Mouse (Mus musculus): Measurements from ENCODE around the gene Iqca. TPM values are rescaled to one million over a fixed set of nuclear protein-coding genes. Genes with fewer than 3 reads are reported as not detected.

Gene Iqca
- polyA plus RNA-seq, 1 experiment from 2014 or later: 0.31 TPM

DNA sequence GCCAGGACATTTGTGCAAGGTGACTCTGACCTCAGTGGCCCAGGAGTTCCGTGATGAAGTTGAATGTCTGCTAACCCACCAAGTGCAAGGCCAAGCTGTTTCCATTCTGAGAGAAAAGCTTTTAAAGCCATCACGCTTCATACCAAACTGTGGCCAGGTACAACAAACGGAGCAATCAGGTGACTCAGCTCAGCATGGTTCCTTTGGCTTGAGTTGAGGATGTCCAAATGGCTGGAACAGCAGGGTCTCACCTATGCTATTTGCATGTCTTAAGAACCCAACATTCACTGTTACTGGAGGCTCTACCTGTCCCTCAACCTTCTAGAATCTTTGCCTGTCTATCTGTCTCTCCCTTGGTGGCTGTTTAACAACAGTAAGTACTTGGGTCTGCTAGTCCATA, 93.1 kb downstream of the Iqca start:
- Histone ChIP-seq H3K36me3 (ENCODE audit: control insufficient read depth, insufficient read depth, low read length) (no peaks in the 10 kb centered on the region), H3K27me3 (ENCODE audit: control insufficient read depth, insufficient read depth, low read length) (peaks cover 7% of the 10 kb centered on the region; the same call in 1 of the 2 replicates), H3K9me3 (ENCODE audit: control insufficient read depth, low read length) (no peaks in the 10 kb centered on the region), H3K9ac (ENCODE audit: low read depth, low read length) (no peak overlapping the region), H3K4me3 (ENCODE audit: low read length) (no peak overlapping the region), H3K4me2 (replicated peaks; ENCODE audit: low read depth, low read length) (no peak overlapping the region), H3K4me1 (ENCODE audit: control insufficient read depth, insufficient read depth, low read length) (0 out of 2 replicates have a peak, but pooled peaks cover 3% of the 10 kb centered on the region), H3K27ac (ENCODE audit: low read depth, low read length) (no peak overlapping the region)
- 75% methylated on average over 3 of the region's 3 CpGs for WGBS
- ATAC-seq (ENCODE audit: low FRiP score, low TSS enrichment): no peak

DNA sequence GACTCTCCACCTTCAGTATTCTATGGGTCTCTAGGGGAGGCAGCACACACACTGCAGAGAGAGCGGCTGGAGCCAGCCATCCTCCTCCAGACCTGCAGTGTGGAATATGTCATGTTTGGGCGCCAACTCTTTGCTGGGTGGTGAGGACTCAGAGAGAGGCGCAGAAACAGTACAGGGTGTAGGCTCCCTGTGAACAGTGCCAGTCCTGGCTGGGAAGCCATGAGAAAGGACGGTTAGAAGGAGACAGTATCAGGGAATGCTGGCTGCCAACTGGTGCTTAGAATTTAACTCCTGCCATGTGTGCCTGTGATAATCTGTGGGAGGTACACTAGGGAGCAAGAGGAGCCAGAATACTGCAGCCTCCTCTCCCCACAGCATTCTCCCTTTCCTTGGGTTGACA, 98.2 kb downstream of the Iqca start:
- Histone ChIP-seq H3K27ac (ENCODE audit: low read depth, low read length) (no peak overlapping the region), H3K9me3 (ENCODE audit: control insufficient read depth, low read length) (no peaks in the 10 kb centered on the region)
- 77% methylated on average over 4 of the region's 4 CpGs for whole genome bisulfite sequencing

DNA sequence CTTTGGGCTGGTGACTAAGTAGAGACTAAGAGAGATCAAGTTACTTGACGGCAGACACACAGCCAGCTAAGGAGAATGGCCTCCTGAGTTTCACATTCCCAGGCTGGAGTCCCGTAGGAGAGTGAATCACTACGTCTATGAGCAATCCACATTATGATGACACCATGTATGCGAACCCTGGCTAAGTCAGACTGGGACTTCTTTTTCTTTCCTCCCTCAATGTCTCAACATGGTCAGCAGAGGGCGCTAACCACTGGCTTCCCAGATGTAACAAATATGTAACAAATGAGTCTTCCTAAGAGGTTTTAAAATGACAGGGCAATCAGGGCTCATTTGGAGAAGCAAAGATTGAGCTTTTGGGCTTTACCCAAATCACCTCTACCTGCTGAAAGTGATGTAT, 101.9 kb downstream of the Iqca start:
- H3K4me2 ChIP-seq (replicated peaks; ENCODE audit: low read depth, low read length): no peak overlapping the region
- no peaks in the 10 kb centered on the region for H3K9me3 ChIP-seq (ENCODE audit: control insufficient read depth, low read length)
- H3K4me1 ChIP-seq (ENCODE audit: control insufficient read depth, insufficient read depth, low read length): peaks cover 9% of the 10 kb centered on the region
- WGBS: 14% methylated on average over 5 of the region's 5 CpGs
- H3K27ac ChIP-seq (ENCODE audit: low read depth, low read length): no peak overlapping the region
- 0 out of 2 replicates have a peak, but pooled peaks cover 3% of the 10 kb centered on the region for H3K27me3 ChIP-seq (ENCODE audit: control insufficient read depth, insufficient read depth, low read length)
- no peaks in the 10 kb centered on the region for H3K36me3 ChIP-seq (ENCODE audit: control insufficient read depth, insufficient read depth, low read length)
- no peak for ATAC-seq (ENCODE audit: low FRiP score, low TSS enrichment)
- H3K9ac ChIP-seq (ENCODE audit: low read depth, low read length): no peak overlapping the region
- no peak overlapping the region for H3K4me3 ChIP-seq (ENCODE audit: low read length)

More for the DNA sequence above, 98.2 kb downstream of the Iqca start:
- ATAC-seq (ENCODE audit: low FRiP score, low TSS enrichment): no peak
- Histone ChIP-seq H3K4me3 (ENCODE audit: low read length) (no peak overlapping the region), H3K36me3 (ENCODE audit: control insufficient read depth, insufficient read depth, low read length) (no peaks in the 10 kb centered on the region), H3K9ac (ENCODE audit: low read depth, low read length) (no peak overlapping the region), H3K27me3 (ENCODE audit: control insufficient read depth, insufficient read depth, low read length) (peaks cover 9% of the 10 kb centered on the region; the same call in 1 of the 2 replicates), H3K4me2 (replicated peaks; ENCODE audit: low read depth, low read length) (no peak overlapping the region), H3K4me1 (ENCODE audit: control insufficient read depth, insufficient read depth, low read length) (peaks cover 6% of the 10 kb centered on the region)

DNA sequence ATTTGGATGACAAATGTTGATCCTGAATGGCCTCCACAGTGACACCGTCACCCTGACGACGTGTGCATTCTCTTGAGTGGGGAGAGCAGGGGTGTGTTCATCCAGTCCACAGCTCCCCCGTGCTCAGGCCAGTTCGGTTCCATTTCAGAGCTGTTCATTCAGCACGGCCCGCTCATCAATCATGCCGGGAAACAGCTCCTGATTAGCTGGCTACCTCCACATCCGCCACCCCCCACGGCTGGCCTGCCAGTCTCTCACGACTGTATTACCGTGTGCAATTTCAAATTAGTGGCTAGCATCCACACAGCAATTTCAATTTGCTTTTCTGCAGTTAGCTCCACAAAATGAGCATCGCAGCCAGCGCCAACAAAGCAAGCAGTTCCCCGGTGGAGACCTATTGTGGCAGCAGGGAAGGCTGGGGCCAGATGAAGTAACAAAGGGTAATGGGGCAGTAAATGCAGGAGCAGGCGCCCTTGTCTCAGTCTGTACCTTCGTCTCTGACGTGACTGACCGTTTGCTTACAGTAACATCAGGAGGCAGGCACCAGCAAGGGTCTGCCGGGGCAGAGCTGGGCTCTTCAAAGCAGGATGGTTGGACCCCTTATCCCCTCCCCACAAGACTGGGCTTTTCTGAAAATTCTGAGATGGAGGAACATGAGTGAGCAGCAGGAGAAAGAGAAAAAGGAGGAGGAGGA, 103.0 kb downstream of the Iqca start:
- peaks cover 9% of the 10 kb centered on the region for H3K4me1 ChIP-seq (ENCODE audit: control insufficient read depth, insufficient read depth, low read length)
- 0 out of 2 replicates have a peak overlapping the region, but pooled peaks have one; percentile 23 for H3K4me2 ChIP-seq (replicated peaks; ENCODE audit: low read depth, low read length)
- 13% methylated on average over 20 of the region's 20 CpGs for WGBS
- H3K4me3 ChIP-seq (ENCODE audit: low read length): no peak overlapping the region
- 0 out of 2 replicates have a peak, but pooled peaks cover 2% of the 10 kb centered on the region for H3K27me3 ChIP-seq (ENCODE audit: control insufficient read depth, insufficient read depth, low read length)
- no peak for ATAC-seq (ENCODE audit: low FRiP score, low TSS enrichment)
- H3K9me3 ChIP-seq (ENCODE audit: control insufficient read depth, low read length): no peaks in the 10 kb centered on the region
- no peak overlapping the region for H3K27ac ChIP-seq (ENCODE audit: low read depth, low read length)
- no peaks in the 10 kb centered on the region for H3K36me3 ChIP-seq (ENCODE audit: control insufficient read depth, insufficient read depth, low read length)
- no peak overlapping the region for H3K9ac ChIP-seq (ENCODE audit: low read depth, low read length)

DNA sequence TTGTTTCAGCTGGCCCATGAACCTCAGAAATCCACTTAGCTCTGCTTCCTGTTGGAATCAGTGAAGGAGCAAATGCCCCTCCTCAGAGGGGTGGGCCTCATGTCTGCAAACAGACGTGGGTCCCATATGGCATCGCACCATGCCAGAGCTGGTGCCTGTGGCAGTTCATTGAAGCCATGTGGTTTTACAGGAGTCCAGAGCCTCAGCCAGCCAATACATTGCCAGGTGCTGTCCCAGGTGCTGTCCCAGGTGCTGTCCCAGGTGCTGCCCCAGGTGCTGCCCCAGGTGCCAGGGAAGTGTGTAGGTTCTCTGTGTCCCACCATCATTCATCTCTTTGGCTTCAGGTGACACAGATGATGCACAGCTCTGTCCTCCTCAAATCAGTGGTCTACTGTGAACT, 124.9 kb downstream of the Iqca start:
- Histone ChIP-seq H3K4me3 (ENCODE audit: low read length) (no peak overlapping the region), H3K9me3 (ENCODE audit: control insufficient read depth, low read length) (no peaks in the 10 kb centered on the region), H3K27ac (ENCODE audit: low read depth, low read length) (no peak overlapping the region), H3K4me1 (ENCODE audit: control insufficient read depth, insufficient read depth, low read length) (no peaks in the 10 kb centered on the region), H3K9ac (ENCODE audit: low read depth, low read length) (no peak overlapping the region), H3K4me2 (replicated peaks; ENCODE audit: low read depth, low read length) (no peak overlapping the region), H3K36me3 (ENCODE audit: control insufficient read depth, insufficient read depth, low read length) (no peaks in the 10 kb centered on the region), H3K27me3 (ENCODE audit: control insufficient read depth, insufficient read depth, low read length) (no peaks in the 10 kb centered on the region)
- no peak for ATAC-seq (ENCODE audit: low FRiP score, low TSS enrichment)
- 58% methylated on average over 2 of the region's 2 CpGs for WGBS

DNA sequence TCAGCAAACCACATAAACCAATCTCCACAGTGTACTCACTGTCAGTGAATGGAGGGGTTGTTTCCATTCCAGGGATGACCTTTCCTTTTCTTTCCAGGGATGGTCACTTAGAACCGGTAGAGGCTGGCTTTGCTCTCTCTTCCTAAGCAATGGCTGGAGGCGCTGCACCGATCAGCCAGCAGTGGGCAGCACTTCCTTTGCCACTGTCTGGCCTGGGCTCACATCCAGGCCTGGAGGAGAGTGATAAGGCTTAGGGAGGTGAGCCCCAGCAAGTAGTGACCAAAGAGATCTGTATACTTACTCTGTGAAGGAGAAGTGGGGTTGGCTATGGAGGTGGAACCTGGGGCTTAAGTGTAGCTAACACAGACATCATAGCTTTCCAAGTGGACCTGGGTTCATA, 126.3 kb downstream of the Iqca start:
- Histone ChIP-seq H3K36me3 (ENCODE audit: control insufficient read depth, insufficient read depth, low read length) (no peaks in the 10 kb centered on the region), H3K9me3 (ENCODE audit: control insufficient read depth, low read length) (no peaks in the 10 kb centered on the region), H3K27ac (ENCODE audit: low read depth, low read length) (no peak overlapping the region), H3K9ac (ENCODE audit: low read depth, low read length) (no peak overlapping the region), H3K4me1 (ENCODE audit: control insufficient read depth, insufficient read depth, low read length) (no peaks in the 10 kb centered on the region), H3K27me3 (ENCODE audit: control insufficient read depth, insufficient read depth, low read length) (no peaks in the 10 kb centered on the region), H3K4me3 (ENCODE audit: low read length) (no peak overlapping the region), H3K4me2 (replicated peaks; ENCODE audit: low read depth, low read length) (no peak overlapping the region)
- no peak for ATAC-seq (ENCODE audit: low FRiP score, low TSS enrichment)
- 10% methylated on average over 3 of the region's 3 CpGs for WGBS

DNA sequence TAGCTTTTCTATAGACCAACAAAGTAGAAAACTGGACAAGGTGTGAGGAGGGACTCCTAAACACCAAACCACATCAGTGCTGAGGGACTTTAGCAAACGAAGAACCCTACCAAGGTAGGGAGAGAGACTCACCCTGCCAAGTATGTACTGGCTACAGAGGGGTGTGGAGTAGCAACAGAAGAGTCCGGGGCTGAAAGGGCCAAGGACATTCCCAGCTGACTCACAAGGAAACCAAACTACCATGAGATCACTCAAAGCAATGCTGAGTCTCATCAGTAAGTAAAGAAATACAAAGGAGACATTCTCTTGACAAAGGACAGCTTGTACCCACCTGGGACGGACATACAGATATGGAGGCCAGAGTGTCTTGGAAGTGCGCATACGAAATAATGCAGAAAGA, 132.9 kb downstream of the Iqca start:
- Histone ChIP-seq H3K36me3 (ENCODE audit: control insufficient read depth, insufficient read depth, low read length) (no peaks in the 10 kb centered on the region), H3K9ac (ENCODE audit: low read depth, low read length) (no peak overlapping the region), H3K27ac (ENCODE audit: low read depth, low read length) (no peak overlapping the region), H3K4me3 (ENCODE audit: low read length) (no peak overlapping the region), H3K4me1 (ENCODE audit: control insufficient read depth, insufficient read depth, low read length) (no peaks in the 10 kb centered on the region), H3K4me2 (replicated peaks; ENCODE audit: low read depth, low read length) (no peak overlapping the region), H3K27me3 (ENCODE audit: control insufficient read depth, insufficient read depth, low read length) (no peaks in the 10 kb centered on the region), H3K9me3 (ENCODE audit: control insufficient read depth, low read length) (no peaks in the 10 kb centered on the region)
- 90% methylated on average over 5 of the region's 5 CpGs for WGBS
- ATAC-seq (ENCODE audit: low FRiP score, low TSS enrichment): no peak

DNA sequence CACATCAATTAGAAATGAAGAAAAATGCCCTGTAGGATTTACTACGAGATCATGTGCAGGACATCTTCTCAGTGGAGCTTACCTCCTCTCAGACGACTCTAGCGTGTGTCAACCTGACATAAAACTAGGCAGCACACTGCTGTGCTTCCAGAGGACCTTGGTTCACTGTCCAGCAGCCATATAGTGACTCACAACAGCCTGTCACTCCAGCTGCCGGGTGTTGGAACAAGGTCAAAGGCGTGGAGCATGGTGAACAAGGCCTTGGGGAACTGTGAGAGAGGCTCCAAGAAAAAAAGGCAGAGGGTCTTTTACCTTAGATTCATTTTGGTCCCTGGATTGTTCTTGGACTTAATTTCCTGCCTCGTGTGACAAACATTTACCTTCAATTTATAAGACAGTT, 135.1 kb downstream of the Iqca start:
- Histone ChIP-seq H3K4me2 (replicated peaks; ENCODE audit: low read depth, low read length) (no peak overlapping the region), H3K4me3 (ENCODE audit: low read length) (no peak overlapping the region), H3K9ac (ENCODE audit: low read depth, low read length) (no peak overlapping the region), H3K36me3 (ENCODE audit: control insufficient read depth, insufficient read depth, low read length) (no peaks in the 10 kb centered on the region), H3K9me3 (ENCODE audit: control insufficient read depth, low read length) (no peaks in the 10 kb centered on the region), H3K27ac (ENCODE audit: low read depth, low read length) (no peak overlapping the region), H3K4me1 (ENCODE audit: control insufficient read depth, insufficient read depth, low read length) (no peaks in the 10 kb centered on the region), H3K27me3 (ENCODE audit: control insufficient read depth, insufficient read depth, low read length) (no peaks in the 10 kb centered on the region)
- WGBS: 71% methylated on average over 6 of the region's 6 CpGs
- no peak for ATAC-seq (ENCODE audit: low FRiP score, low TSS enrichment)

DNA sequence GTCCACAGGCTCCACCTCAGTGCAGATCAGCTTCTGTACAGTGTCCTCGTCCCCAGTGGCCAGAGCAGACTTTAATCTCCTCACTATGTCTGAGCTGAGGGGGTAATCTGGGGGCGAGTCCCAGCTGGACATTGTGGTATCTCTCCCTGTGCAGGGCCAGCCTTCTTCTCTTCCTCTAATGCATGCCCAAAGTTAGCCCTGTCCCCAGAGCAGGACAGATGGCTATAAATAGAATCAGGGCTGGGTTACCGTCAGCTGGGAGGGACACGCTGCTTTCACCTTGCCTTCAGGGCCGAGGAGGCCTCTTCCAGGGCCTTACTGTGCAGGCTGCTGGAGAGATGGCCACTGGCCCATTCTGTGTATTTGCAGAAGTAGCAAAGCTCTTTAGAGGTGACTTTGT, 138.8 kb downstream of the Iqca start, which contains the start of gene Asb18:
Gene Asb18 (minus strand): TSS at position 221 of the 400 bp plus-strand sequence.
- H3K27ac ChIP-seq (ENCODE audit: low read depth, low read length): no peak within 1 kb of the TSS
- no peaks in the 10 kb centered on the region for H3K36me3 ChIP-seq (ENCODE audit: control insufficient read depth, insufficient read depth, low read length)
- no peaks in the 10 kb centered on the region for H3K4me1 ChIP-seq (ENCODE audit: control insufficient read depth, insufficient read depth, low read length)
- no peaks in the 10 kb centered on the region for H3K27me3 ChIP-seq (ENCODE audit: control insufficient read depth, insufficient read depth, low read length)
- H3K9me3 ChIP-seq (ENCODE audit: control insufficient read depth, low read length): no peaks in the 10 kb centered on the region
- ATAC-seq (ENCODE audit: low FRiP score, low TSS enrichment): no peak
- 75% methylated on average over 5 of the region's 5 CpGs for WGBS
- no peak within 1 kb of the TSS for H3K4me2 ChIP-seq (replicated peaks; ENCODE audit: low read depth, low read length)
- H3K4me3 ChIP-seq (ENCODE audit: low read length): no peak within 1 kb of the TSS
- no peak within 1 kb of the TSS for H3K9ac ChIP-seq (ENCODE audit: low read depth, low read length)

Data from kidney, embryonic 14.5 days (tissue).